Mouse (Mus musculus) neutrophil, adult 5-6 weeks (primary cell): ENCODE results near the gene Arhgef3. TPM values are rescaled to one million over a fixed set of nuclear protein-coding genes. Genes with fewer than 3 reads are reported as not detected.

ENCODE experiments used
- ATAC-seq: fragments of 151-379, 151-347 bp; 2 replicates; pipeline ENCODE4 v1.8.0; 2017; ENCODE audit warnings: mild to moderate bottlenecking, moderate TSS enrichment; ENCODE audit not compliant: insufficient number of reproducible peaks, poor library complexity, low FRiP score, severe bottlenecking; ENCODE audit errors: extremely low read depth
- total RNA-seq: library from RNA; stranded (forward); fragments of 200-1000 nt; gene quantifications from 2 replicates; pipeline ENCODE4 v1.2.3, GENCODE M21; 2017

Gene Arhgef3
- total RNA-seq = 245 and 266 TPM in 2 replicates

GRCm38 (mm10) chr14:27114362-27115274 lies at the start of gene Arhgef3:
Gene Arhgef3, plus strand, starts transcription at chr14:27114899.
- ATAC-seq = no peak

- no peak for ATAC-seq
Measured at GRCm38 (mm10) chr14:27066171-27066929, 48.3 kb upstream of the Arhgef3 start.

GRCm38 (mm10) chr14:27067866-27068271 lies 46.8 kb upstream of the Arhgef3 start:
- ATAC-seq = no peak

GRCm38 (mm10) chr14:27069434-27070097 lies 45.1 kb upstream of the Arhgef3 start:
- no peak for ATAC-seq

- ATAC-seq = no peak
Measured at GRCm38 (mm10) chr14:27070128-27070527, 44.6 kb upstream of the Arhgef3 start.

- ATAC-seq = no peak
Measured at GRCm38 (mm10) chr14:27070758-27071157, 43.9 kb upstream of the Arhgef3 start.

GRCm38 (mm10) chr14:27071985-27072384 lies 42.7 kb upstream of the Arhgef3 start:
- no peak for ATAC-seq

GRCm38 (mm10) chr14:27075084-27075483 lies 39.6 kb upstream of the Arhgef3 start:
- no peak for ATAC-seq

- no peak for ATAC-seq
Measured at GRCm38 (mm10) chr14:27075909-27076521, 38.7 kb upstream of the Arhgef3 start.

GRCm38 (mm10) chr14:27076522-27076920 lies 38.2 kb upstream of the Arhgef3 start:
- ATAC-seq = no peak

GRCm38 (mm10) chr14:27081536-27082275 lies 33.0 kb upstream of the Arhgef3 start:
- no peak for ATAC-seq

- no peak for ATAC-seq
Measured at GRCm38 (mm10) chr14:27085471-27085870, 29.2 kb upstream of the Arhgef3 start.

GRCm38 (mm10) chr14:27085999-27086398 lies 28.7 kb upstream of the Arhgef3 start:
- no peak for ATAC-seq

- ATAC-seq = no peak
Measured at GRCm38 (mm10) chr14:27094247-27094646, 20.5 kb upstream of the Arhgef3 start.

- ATAC-seq = no peak
Measured at GRCm38 (mm10) chr14:27096133-27096532, 18.6 kb upstream of the Arhgef3 start.

- no peak for ATAC-seq
Measured at GRCm38 (mm10) chr14:27096779-27097178, 17.9 kb upstream of the Arhgef3 start.

- no peak for ATAC-seq
Measured at GRCm38 (mm10) chr14:27101735-27102134, 13.0 kb upstream of the Arhgef3 start.

- no peak for ATAC-seq
Measured at GRCm38 (mm10) chr14:27102720-27103119, 12.0 kb upstream of the Arhgef3 start.
